In the genomic region with DNA sequence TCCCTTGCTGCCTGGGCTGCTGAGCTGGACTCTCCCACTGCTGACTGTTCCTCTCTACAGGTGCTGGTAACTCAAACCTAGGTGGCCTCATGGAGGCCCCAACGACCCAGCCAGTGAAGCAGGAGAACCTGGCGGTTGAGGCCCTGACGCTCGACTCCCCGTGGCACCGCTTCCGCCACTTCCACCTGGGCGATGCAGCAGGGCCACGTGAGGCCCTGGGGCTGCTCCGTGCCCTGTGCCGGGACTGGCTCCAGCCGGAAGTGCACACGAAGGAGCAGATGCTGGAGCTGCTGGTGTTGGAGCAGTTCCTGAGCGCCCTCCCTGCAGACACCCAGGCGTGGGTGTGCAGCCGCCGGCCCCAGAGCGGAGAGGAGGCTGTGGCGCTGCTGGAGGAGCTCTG, we compare ENCODE assay signal across 16 mouse cellular contexts. TPM values are rescaled to one million over a fixed set of nuclear protein-coding genes. Genes with fewer than 3 reads are reported as not detected.
DNase-seq lines count a peak whose midpoint lies in the region; ATAC-seq and TF ChIP-seq lines count a peak whose summit lies in the region.
"Had no signal": no experiment of that assay in that cellular context is flagged by ENCODE, and none has a peak within 500 bp of the region (broad histone marks: within the 10 kb centered on the region; RNA-seq: fewer than 3 reads in every experiment).

No protein-coding gene starts in this region.

- no peak overlapping the region for H3K9ac ChIP-seq in heart, embryonic 15.5 days
- H3K9ac ChIP-seq in lung, embryonic 15.5 days, result no peak overlapping the region
- H3K9ac ChIP-seq: limb, embryonic 15.5 days had no signal

- H3K27me3 ChIP-seq in heart, embryonic 15.5 days, result no peaks in the 10 kb centered on the region
- no peaks in the 10 kb centered on the region for H3K27me3 ChIP-seq in lung, embryonic 15.5 days
- no peaks in the 10 kb centered on the region for H3K27me3 ChIP-seq in cerebellum, adult 2 months (ENCODE audit: control insufficient read depth, insufficient read depth, low read length)
- H3K27me3 ChIP-seq: CH12.LX; limb, embryonic 15.5 days had no signal

- no peak for TF ChIP-seq POLR2A in cerebellum, adult 2 months (IDR thresholded peaks at IDR 0.05; ENCODE audit: borderline replicate concordance, insufficient read depth, low read length)

- H3K4me3 ChIP-seq in heart, embryonic 15.5 days, result no peak overlapping the region
- no peak overlapping the region for H3K4me3 ChIP-seq in lung, embryonic 15.5 days
- H3K4me3 ChIP-seq in cerebellum, adult 2 months (replicated peaks; ENCODE audit: insufficient read depth, low read depth, low read length), result peak overlapping the region; percentile 9
- H3K4me3 ChIP-seq: forebrain, embryonic 10.5 days; limb, embryonic 15.5 days; myocyte had no signal

- no peak for ATAC-seq in heart, embryonic 15.5 days (replicated peaks; ENCODE audit: insufficient number of reproducible peaks, insufficient read depth, low FRiP score, low read depth)
- ATAC-seq in lung, embryonic 15.5 days (ENCODE audit: borderline replicate concordance, extremely low read depth, low FRiP score, low TSS enrichment), result peak; percentile 29; the same call in 1 of the 2 replicates
- ATAC-seq: hindbrain, embryonic 16.5 days had no signal

- intact Hi-C loops in heart, postnatal 14 days (cut with DNase I), result no loop called here

- peak overlapping the region; percentile 78 for H3K27ac ChIP-seq in heart, embryonic 15.5 days
- no peak overlapping the region for H3K27ac ChIP-seq in lung, embryonic 15.5 days
- H3K27ac ChIP-seq in cerebellum, adult 2 months (ENCODE audit: insufficient read depth, low read length), result peak overlapping the region; percentile 85
- H3K27ac ChIP-seq: forebrain, embryonic 10.5 days; limb, embryonic 15.5 days had no signal

- H3K36me3 ChIP-seq in heart, embryonic 15.5 days, result peaks cover 29% of the 10 kb centered on the region
- peaks cover 49% of the 10 kb centered on the region for H3K36me3 ChIP-seq in lung, embryonic 15.5 days

- 88% methylated on average over 19 of the region's 19 CpGs for WGBS in heart, embryonic 15.5 days
- 91% methylated on average over 19 of the region's 19 CpGs for WGBS in lung, embryonic 15.5 days
- WGBS in cerebellum, adult 2 months, result 24% methylated on average over 19 of the region's 19 CpGs

- H3K9me3 ChIP-seq in heart, embryonic 15.5 days (replicated peaks), result no peaks in the 10 kb centered on the region
- H3K9me3 ChIP-seq in lung, embryonic 15.5 days, result no peaks in the 10 kb centered on the region
- H3K9me3 ChIP-seq: limb, embryonic 15.5 days had no signal

- peaks cover 23% of the 10 kb centered on the region for H3K4me1 ChIP-seq in heart, embryonic 15.5 days (replicated peaks)
- H3K4me1 ChIP-seq in lung, embryonic 15.5 days, result no peaks in the 10 kb centered on the region
- H3K4me1 ChIP-seq in cerebellum, adult 2 months (ENCODE audit: control insufficient read depth, insufficient read depth, low read length), result peaks cover 31% of the 10 kb centered on the region
- H3K4me1 ChIP-seq: forebrain, embryonic 10.5 days; limb, embryonic 15.5 days had no signal

- no peak overlapping the region for H3K4me2 ChIP-seq in heart, embryonic 15.5 days
- H3K4me2 ChIP-seq in lung, embryonic 15.5 days, result no peak overlapping the region
- H3K4me2 ChIP-seq: limb, embryonic 15.5 days had no signal

- no peak for TF ChIP-seq CTCF in cerebellum, adult 2 months (IDR thresholded peaks at IDR 0.05; ENCODE audit: borderline replicate concordance, insufficient read depth, low read depth, low read length)

- no peak for DNase-seq in heart, postnatal 14 days
- no peak for DNase-seq in lung, postnatal 14 days
- DNase-seq in cerebellum, adult 2 months, result peak; percentile 74 to 83
- peak; percentile 21 for DNase-seq in kidney, postnatal 10 days
- DNase-seq in right cerebral cortex, postnatal 25 days, result no peak
- DNase-seq: thymus, postnatal 4 days had no signal

RNA-seq across cellular contexts. Expression of gene Zfp444, which starts 11.8 kb away (rescaled TPM):
- polyA plus RNA-seq in heart, embryonic 15.5 days (2015; fragmentation: Nextera tagmentation; extraction: Ambion mirVana), result 29.9 and 38.5 TPM in 2 replicates
- 10 to 100 TPM; 10.3 to 11.5 TPM for total RNA-seq in heart, postnatal 14 days (2021)
- 55.8 and 62.2 TPM in 2 replicates for polyA plus RNA-seq in lung, embryonic 15.5 days (2015; fragmentation: Nextera tagmentation; extraction: Ambion mirVana)
- polyA plus RNA-seq in cerebellum, adult 2 months (2012; rRNA removed), result 52.0 and 52.2 TPM in 2 replicates

RNA-seq across cellular contexts. Expression of gene Galp, which starts 13.1 kb away (rescaled TPM):
- polyA plus RNA-seq in heart, embryonic 15.5 days (2015; fragmentation: Nextera tagmentation; extraction: Ambion mirVana), result not detected in 2 replicates
- total RNA-seq in heart, postnatal 14 days (2021), result not detected
- polyA plus RNA-seq in lung, embryonic 15.5 days (2015; fragmentation: Nextera tagmentation; extraction: Ambion mirVana), result not detected in 2 replicates
- not detected in 2 replicates for polyA plus RNA-seq in cerebellum, adult 2 months (2012; rRNA removed)
- total RNA-seq: CH12.LX; gastrocnemius, postnatal 4 days; layer of hippocampus, postnatal 36 days had no signal
- polyA plus RNA-seq: brain, embryonic 14.5 days; forebrain, embryonic 10.5 days; hindbrain, embryonic 16.5 days; limb, embryonic 15.5 days; myocyte had no signal

RNA-seq across cellular contexts. Expression of gene Zfp787, which starts 28.0 kb away (rescaled TPM):
- polyA plus RNA-seq in heart, embryonic 15.5 days (2015; fragmentation: Nextera tagmentation; extraction: Ambion mirVana), result 19.8 and 25.2 TPM in 2 replicates
- total RNA-seq in heart, postnatal 14 days (2021), result 10 to 100 TPM; 37.8 to 38.9 TPM
- 24.6 and 25.4 TPM in 2 replicates for polyA plus RNA-seq in lung, embryonic 15.5 days (2015; fragmentation: Nextera tagmentation; extraction: Ambion mirVana)
- 45.2 and 45.9 TPM in 2 replicates for polyA plus RNA-seq in cerebellum, adult 2 months (2012; rRNA removed)

RNA-seq across cellular contexts. Expression of gene Zscan5b, which starts 38.3 kb away (rescaled TPM):
- not detected in 2 replicates for polyA plus RNA-seq in heart, embryonic 15.5 days (2015; fragmentation: Nextera tagmentation; extraction: Ambion mirVana)
- total RNA-seq in heart, postnatal 14 days (2021), result not detected
- not detected in 2 replicates for polyA plus RNA-seq in lung, embryonic 15.5 days (2015; fragmentation: Nextera tagmentation; extraction: Ambion mirVana)
- polyA plus RNA-seq in cerebellum, adult 2 months (2012; rRNA removed), result not detected in 2 replicates
- total RNA-seq: CH12.LX; gastrocnemius, postnatal 4 days; layer of hippocampus, postnatal 36 days had no signal
- polyA plus RNA-seq: brain, embryonic 14.5 days; forebrain, embryonic 10.5 days; hindbrain, embryonic 16.5 days; limb, embryonic 15.5 days; myocyte had no signal

Comparison
In these comparisons a context has a peak if more than half of its experiments do, and no peak if none do; other contexts are left out.
1. DNase-seq: peak in cerebellum, adult 2 months (2 of 2) and kidney, postnatal 10 days (single experiment); none in heart, postnatal 14 days (0 of 2), lung, postnatal 14 days (single experiment) and right cerebral cortex, postnatal 25 days (single experiment).